Mouse (Mus musculus) ovary, adult 18-20 months (tissue): ENCODE results near the gene Gm4131.
A peak's percentile ranks its signal among the peaks of the same experiment; 100 is the strongest.

ENCODE experiments used
- DNase-seq: peaks from one replicate; pipeline ENCODE4 v3.0.0; 2022; ENCODE audit warnings: low spot score, mixed read lengths

The Gm4131 gene

DNA sequence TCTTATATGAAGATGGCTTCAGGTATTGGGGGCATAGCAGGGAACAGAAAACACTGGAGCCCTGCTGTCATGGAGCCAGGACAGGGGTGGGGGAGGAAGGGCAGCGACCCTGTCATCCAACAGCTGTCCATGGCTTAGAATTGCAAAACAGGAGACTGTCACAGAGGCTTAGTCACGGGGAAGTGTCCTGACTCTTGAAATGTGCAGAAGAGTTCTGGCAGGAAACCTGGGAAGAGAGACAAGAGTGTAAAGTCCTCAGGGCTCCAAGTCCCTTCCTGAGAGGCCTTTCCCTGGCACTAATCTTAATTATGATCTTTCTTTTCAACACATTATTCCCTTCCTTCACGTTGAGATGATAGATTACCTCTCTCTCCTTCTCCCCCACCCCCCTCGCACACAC lies 16.6 kb downstream of the Gm4131 start:
- no peak for DNase-seq

DNA sequence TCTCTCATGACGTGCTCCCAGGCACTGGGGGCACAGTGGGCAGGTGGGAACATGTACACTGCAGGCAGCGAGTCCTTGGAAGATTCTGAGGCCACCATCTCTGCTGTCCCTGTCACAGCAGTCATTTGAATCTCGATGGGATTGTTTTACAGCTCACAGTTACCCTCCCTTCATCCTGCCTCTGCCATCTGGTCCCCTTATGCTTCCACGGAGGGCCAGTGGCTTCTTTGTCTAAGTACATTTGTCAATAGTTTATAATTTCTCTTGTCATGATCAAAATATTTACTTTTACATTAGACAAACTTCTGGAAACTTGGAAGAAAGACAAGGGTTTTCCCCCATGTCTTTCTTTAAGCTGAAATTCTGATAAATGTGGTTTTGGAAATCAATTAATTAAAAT lies 20.0 kb downstream of the Gm4131 start:
- no peak for DNase-seq

DNA sequence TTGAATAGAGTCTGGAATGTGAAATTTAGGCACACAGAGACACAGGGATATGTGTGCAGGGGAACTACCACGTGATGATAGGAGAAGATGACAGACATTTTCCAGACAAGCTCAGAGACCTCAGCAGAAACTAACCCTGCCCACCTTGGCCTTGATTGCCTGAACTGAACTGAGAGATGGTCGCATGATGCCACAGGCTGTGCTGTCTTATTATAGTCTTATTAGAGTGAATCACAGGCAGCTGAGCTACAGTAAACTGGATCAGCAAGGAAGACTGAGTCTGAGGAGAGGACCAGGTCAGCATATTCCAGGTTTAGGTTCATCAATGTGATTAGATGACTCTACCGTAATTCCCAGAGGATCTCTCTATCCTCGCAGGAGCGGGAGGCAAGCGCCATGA lies 20.4 kb downstream of the Gm4131 start:
- no peak for DNase-seq

DNA sequence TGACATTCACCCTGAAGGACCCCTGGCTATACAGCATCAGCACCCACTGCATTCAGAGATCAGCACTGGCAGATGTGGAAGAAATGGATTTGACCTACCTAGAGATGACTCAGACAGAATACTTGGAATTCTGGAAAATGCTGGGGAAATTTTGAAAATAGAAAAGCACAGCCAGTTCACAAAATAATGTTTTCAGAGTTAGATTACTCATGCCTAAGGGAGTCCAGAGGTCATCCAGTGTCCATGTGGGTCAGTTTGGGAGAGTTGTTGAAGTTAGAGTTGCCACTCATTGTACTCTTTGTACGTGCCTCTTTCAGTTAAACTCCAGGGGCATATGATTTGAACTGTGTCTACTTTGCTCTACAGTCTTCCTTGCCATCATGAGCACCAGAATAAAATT lies 25.0 kb downstream of the Gm4131 start:
- no peak for DNase-seq

DNA sequence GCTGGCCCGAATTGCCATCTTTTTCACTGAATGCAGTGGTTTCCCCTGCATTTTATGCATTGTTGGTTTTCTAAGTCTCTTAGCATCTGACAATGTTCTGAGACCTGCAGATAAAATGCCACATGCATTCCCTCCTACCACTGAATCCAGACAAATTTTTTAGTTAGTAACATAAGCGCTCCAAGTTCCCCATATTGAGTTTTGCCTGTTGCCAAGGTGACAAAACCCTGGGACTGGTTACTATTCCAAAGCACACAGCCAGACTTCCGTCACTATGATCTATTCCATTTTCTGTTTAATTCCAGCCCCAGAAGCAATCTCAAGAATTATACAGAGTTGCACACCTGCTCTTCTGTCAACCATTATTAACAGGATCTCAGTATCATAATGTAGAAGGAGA lies 26.9 kb downstream of the Gm4131 start:
- DNase-seq = no peak

DNA sequence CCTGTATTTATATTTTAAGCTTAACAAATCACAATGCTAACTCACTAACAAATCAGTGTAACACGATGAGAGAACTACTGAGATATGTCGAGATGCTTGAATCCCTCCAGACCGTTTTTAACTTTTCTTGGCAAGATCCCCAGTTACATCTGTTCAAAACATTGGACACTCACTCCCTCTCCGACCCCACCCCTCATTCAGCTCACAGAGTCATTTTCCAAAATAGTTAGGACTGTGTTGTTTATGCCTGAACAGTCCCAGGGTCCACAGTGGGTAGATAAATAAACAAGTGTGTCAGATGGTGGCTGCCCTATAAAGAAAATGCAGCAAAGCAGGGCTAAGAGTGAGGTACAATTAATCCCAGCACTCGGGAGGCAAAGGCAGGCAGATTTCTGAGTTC lies 29.7 kb downstream of the Gm4131 start:
- DNase-seq = no peak

DNA sequence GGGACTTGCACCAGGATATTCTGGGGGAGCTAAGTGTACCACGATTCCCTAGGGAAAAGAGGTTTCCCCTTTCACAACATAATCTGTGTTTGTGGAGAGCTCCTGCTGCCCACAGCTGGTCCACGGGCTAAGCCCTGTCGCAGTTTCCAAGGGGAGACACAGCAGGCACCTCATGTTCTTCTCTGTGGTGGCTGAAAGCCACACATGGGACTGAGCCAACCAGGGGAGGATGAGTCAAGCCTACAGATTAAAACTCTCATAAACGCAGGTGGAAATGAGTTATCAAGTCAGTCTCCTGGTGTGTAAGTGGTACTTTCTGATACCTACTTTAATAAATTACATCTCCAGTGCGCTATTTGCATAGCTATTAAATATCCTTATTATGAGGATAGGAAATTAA lies 30.6 kb downstream of the Gm4131 start:
- DNase-seq = no peak

DNA sequence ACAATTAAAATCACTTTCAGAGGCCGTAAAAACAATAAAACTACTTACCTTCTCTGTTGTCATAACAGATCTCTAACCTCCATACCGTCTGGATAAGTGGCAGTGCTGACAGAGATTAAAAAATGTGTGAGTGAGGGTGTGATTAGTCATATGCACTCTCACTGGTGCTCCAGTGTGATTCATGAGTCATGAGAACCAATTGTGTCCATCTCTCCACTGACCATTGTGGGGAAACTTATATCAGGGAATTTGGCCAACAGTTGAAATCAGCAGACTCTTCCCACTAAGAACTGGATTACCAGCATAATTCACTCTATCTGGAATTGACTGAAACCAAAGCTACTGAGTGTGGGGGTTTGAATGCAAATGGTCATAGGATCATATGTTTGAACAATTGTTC lies 35.8 kb downstream of the Gm4131 start:
- no peak for DNase-seq

DNA sequence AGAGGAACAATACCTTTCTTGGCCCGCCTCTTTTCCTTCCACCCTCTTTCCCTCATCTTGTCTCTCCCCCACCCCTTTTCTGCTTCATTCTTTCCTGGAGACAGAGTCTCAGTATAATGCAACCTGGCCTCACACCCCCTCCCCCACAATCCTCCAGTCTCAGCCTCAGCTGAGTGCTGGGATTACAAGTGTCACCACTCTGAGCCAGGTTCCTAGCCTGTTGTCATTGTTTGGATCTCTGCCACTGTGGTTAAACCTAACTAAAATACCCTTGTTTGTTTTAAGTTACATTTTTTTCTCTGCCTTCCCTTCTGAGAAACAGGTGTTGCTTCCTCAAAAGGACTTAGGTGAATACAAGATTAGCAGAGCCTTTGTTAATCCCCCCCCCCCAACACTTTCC lies 53.9 kb downstream of the Gm4131 start:
- no peak for DNase-seq

DNA sequence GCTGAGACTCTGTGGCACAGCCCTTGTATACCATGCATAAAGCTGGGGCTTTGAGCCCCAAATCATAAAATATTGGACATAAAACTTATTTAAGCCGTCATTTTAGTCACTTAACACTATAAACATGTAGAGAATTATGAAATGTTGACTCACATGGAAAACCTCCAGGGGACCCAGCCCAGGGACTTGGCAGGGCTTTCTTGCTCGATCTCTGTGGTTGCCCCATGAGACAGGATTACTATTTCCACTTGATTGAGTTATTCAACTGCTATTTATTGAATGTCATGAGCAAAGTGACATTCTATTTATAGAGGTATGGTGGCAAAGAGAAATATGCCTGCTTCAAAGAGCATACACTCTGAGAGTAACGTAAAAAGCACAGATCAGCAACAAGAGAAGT lies 57.4 kb downstream of the Gm4131 start:
- DNase-seq = no peak

DNA sequence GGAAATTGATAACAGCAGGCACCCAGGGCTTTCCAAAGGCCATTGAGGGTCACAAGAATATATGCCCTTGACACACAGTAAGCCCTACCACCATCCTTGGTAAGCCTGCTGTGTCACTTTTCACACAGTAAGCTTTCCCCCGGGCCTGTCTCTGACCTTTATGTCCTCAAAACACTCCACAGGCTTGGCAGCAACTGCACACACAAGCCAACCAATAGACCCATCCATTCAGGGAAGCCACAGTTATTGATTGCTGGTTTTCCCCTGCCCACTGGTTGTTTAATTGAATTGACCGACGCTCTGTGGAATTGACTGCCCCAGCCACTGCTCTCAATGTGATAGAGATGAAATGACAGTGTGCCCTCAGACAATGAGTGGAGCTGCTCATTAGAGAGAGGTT lies 60.5 kb downstream of the Gm4131 start:
- DNase-seq = no peak

DNA sequence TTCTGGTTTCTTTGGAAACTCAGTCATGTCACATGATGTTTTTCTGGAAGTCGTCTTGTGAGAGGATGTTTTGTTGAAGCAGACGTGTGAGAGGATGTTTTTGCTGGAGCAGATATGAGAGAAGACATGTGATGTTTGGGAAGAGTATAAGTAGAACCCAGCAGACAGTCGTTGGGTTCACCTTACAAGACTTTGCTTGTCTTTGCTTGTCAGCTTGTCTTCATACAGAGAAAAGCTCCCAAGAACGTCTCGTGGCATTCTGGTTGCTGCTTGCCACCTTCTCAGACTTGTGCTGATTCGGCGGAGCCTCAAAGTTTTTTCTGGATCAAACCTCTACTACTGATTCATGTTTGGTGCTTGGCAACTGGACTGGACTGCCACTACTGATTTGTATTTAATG lies 69.3 kb downstream of the Gm4131 start:
- no peak for DNase-seq

DNA sequence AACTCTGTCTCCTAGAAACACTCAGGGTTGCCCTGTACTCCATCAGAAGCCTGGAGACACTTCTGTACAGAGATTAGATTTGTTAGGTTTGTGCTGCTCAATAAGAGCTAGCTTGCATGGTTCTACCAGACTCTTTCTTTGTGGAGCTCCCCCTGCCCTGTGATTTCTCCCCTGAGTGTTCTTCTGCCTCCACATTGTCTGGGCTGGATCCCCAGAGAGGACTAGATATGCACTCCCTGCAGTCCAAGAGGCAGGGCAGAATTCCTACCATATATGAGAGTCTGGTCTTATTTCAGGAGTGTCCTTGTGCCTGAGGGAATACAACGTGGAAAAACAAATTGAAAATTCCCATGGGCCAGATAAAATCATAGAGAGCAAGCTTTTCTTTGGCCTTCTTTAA lies 70.2 kb downstream of the Gm4131 start:
- DNase-seq = no peak

DNA sequence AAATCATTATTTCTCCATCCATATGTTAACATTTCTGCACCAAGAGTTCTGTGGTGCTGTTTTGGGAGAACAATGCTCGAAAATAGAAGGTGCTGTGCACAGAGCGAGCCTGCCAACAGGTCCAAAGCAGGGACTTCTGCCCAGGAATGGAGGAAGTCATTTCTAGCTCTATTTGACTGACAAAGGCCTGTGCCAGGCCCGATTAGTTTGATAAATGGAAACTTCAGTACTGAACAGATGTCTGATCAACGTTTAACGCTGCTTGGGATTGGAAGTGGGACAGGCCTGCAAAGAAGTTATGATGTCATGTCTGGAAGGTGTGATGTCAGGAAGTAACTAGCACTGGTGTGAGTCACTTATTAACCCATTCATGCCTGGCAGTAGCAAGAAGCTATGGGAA lies 73.3 kb downstream of the Gm4131 start:
- no peak for DNase-seq

DNA sequence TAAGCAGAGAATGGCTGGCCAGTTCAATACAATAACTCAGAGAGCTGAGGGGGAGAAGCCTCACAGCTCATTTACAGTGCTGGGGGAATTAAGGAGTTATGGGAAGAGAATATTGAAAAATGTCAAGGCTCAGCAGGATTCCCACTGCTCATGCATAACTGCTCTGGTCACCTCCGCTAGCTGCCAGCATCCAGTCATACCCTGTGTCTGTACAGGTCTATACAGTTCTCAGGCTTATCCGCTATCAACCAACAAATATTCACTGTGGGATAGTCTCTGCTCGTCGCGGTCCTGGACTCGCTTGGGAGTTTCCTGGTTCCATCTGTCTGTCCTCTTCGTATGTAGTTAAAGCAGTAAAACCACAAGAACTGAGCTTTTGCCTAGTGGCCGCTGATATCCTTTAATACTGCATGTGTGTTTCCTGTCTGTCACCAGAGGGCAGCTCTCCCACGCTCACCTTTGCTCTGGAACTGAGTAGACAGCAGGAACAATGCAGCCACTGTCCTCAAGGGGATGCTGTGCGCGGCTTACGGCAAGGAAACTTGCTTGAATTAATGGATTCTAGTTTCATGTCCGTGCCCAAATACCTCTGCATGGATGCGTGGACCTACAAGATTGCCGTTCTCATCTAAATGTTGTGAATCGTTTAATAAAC lies 74.4 kb downstream of the Gm4131 start:
- peak; percentile 59 for DNase-seq

DNA sequence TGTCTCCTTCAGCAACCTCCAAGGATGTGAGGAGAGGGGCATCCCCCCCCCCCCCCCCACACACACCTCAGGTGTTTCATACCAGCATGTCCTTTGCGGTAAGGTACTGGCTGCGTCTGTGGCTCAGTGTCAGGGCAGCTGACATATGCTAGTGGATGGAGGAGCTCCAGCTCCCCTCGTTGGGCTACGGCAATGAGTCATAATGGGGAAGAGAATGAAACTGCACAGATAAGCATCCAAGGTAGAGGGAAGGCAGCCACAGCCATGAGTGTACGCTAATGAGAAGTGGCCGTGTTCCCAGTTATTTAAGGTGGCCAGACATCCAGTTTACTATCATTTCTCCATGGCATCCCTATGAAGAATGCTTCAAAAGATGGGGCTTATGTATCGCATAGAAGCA lies 78.5 kb downstream of the Gm4131 start:
- DNase-seq = no peak

DNA sequence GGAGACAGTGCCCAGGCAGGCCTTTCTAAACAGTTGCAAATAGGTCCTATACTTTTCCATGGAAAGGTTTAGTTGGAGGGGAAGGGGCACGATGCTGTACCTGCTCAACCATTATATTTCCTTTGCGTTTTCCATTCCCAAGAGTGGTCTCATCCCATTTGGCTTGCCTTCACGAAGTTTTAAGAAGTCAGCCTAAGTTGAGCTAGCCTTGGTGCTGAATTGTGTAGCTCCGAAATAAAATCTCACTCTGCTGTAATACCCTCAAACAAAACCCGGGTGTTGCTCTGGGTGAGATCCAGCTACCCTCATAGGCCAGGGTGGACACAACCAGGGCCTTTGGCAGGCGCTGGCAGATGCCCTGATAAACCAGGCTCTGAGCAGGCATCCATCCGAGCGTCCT lies 85.3 kb downstream of the Gm4131 start:
- DNase-seq = no peak

DNA sequence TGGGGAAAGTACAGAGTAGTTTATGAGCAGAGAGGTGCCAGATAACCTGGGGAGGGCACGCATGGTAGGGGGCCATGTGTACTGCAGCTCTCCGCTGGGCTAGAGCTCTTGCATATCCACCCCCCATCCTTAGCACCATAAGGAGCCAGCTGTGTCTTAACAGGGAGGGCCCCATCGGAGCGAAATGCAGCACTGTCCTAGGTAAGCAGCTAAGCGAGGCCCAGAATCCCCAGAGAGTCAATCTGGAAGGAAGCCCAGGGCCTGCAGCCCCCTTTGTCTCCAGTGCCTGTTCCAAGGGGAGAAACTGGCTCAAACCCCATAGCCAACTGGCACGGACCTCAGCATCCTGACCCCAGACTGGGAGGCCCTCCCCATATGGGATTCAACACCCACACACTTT lies 87.3 kb downstream of the Gm4131 start:
- DNase-seq = no peak

DNA sequence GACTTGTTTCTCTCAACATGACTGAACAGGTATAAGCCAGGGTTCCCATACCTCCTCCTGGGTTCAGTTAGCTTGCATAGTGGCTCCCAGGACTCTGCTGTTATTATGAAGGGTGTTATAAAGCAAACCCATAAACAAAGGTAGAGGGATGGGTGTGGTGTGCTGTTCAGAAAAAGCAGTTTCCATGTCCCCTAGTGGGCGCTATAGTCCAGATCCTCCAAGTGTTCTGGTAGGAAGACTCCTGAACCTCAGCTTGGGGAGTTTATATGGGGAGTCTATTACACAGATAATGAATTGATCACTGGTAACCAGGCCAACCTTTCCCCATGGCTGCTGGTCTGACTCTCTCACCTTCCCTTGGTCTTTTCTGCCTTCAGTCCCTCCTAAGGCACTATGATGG lies 92.2 kb downstream of the Gm4131 start:
- no peak for DNase-seq

DNA sequence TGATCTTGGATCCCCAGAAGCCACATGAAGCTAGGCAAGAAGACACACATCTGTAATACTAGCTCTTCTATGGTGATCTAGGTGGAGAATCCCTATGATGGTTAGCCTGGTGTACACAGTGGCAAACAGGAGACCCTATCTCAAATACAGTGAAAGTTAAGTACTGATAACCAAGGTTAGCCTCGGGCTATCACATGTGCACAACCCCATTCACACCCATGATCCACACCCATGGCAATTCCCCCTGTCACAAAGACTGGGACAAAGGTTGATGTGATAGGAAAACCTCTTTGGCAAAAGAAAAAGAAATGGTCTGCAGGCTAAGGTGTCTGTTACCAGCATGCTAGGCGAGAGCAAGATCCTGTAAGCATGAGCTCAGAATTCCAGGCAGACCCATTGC lies 94.7 kb downstream of the Gm4131 start:
- no peak for DNase-seq

DNA sequence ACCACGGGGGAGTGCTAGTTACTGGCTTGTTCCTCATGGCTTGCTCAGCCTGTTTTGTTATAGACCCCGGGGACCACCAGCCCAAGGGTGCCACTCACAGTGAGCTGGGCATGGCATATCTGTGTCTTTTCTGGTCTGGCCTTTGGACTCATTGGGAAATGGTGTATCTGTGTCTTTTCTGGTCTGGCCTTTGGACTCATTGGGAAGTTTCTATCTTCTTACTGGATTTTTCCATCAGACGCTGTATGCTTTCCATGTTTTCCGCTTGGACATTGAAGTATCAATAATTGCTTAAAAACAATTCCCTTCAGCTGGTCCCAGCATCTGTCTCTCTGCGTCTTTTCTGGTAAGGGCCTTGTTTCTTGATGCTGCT lies 98.0 kb downstream of the Gm4131 start:
- no peak for DNase-seq

DNA sequence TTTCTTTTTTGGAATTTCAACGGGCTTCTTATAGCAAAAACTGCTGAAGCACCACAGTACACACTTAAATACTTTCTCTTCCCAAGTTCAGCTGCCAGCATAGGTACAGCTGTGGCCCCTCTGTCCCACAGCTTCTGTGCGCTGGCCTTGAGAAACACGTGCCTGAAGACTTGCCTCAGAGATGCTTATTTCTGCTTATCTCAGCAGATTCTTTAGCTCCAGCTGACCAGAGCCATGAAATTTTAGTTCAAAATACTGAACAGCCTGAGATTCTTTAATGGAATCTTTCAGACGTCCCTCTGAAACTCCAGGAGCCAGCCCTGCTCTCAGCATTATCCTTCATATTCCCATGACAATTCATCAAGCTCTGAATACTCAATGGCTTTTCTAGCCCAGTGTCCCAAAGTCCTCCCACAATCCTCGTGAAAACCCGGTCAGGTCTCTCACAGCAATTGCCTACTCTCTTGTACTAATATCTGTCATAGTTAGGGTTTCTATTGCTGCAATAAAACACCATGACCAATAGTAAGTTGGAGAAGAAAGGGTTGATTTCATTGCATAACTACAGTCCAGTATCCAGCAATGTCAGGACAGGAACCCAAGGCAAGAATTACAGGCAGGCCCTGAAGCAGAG lies 98.5 kb downstream of the Gm4131 start:
- DNase-seq = no peak

DNA sequence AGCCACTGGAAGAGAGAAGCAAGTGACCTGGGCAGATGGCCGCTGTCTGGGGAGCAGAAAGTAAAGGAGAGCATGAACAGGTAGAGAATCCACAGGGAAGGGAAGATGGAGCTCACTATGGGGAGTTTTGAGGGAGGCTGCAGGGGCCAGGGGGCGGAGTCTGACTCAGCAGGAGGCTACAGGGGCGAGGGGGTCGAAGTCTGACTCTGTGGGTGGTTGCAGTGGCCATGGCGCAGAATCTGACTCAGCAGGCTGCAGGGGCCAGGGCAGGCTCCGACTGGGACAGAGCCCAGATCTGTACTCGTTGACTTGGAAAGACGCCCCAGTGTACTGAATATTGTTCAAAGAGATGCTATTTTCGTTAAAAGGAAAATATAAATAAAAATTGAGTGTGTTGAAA lies 101.8 kb downstream of the Gm4131 start:
- DNase-seq = peak; percentile 50

DNA sequence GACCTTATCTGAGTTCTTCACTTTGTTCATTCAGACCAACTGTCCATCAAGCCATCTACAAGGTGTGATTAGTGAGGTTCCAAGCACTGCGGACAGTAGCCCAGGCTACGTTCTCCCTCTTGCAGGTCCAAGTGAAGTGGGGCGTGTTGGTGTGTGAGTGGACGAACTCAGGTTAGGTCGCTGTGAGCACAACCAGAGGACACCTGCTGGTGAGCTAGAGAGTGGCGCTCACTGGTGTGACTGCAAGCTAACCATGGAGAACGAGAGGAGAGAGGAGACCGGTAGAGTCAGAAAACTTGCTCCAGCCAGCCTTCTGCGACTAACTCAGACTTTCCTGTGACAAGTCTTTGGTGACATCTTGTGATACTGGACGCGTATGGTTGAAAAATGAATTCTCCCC lies 107.2 kb downstream of the Gm4131 start:
- no peak for DNase-seq
